Mouse (Mus musculus): ENCODE data around the gene March4. TPM values are rescaled to one million over a fixed set of nuclear protein-coding genes. Genes with fewer than 3 reads are reported as not detected.
A peak's percentile ranks its signal among the peaks of the same experiment; 100 is the strongest.

March4 gene
- polyA plus RNA-seq, 1 experiment from 2014 or later = 0.04 TPM

GRCm38 (mm10) chr1:72574047-72574446 lies 37.3 kb upstream of the March4 start:
- H3K4me3 ChIP-seq (ENCODE audit: low read length) = no peak overlapping the region
- H3K4me2 ChIP-seq (replicated peaks; ENCODE audit: low read depth, low read length) = no peak overlapping the region
- no peak for ATAC-seq (ENCODE audit: low FRiP score, low TSS enrichment)
- 22% methylated on average over 7 of the region's 7 CpGs for WGBS
- H3K27ac ChIP-seq (ENCODE audit: low read length) = no peak overlapping the region
- peaks cover 5% of the 10 kb centered on the region; the same call in 1 of the 2 replicates for H3K4me1 ChIP-seq (ENCODE audit: insufficient read depth, low read length)
- no peaks in the 10 kb centered on the region for H3K36me3 ChIP-seq (ENCODE audit: insufficient read depth, low read length)
- no peak overlapping the region for H3K9ac ChIP-seq (replicated peaks; ENCODE audit: low read length)
- no peaks in the 10 kb centered on the region for H3K9me3 ChIP-seq (ENCODE audit: low read length)
- H3K27me3 ChIP-seq (ENCODE audit: insufficient read depth, low read length) = peaks cover 10% of the 10 kb centered on the region; the same call in 1 of the 2 replicates

- Histone ChIP-seq H3K9ac (replicated peaks; ENCODE audit: low read length) (no peak overlapping the region), H3K27me3 (ENCODE audit: insufficient read depth, low read length) (no peaks in the 10 kb centered on the region), H3K9me3 (ENCODE audit: low read length) (no peaks in the 10 kb centered on the region), H3K4me1 (ENCODE audit: insufficient read depth, low read length) (no peaks in the 10 kb centered on the region), H3K27ac (ENCODE audit: low read length) (no peak overlapping the region), H3K36me3 (ENCODE audit: insufficient read depth, low read length) (no peaks in the 10 kb centered on the region), H3K4me2 (replicated peaks; ENCODE audit: low read depth, low read length) (no peak overlapping the region), H3K4me3 (ENCODE audit: low read length) (no peak overlapping the region)
- no peak for ATAC-seq (ENCODE audit: low FRiP score, low TSS enrichment)
- WGBS = 94% methylated on average over 8 of the region's 8 CpGs
Measured at GRCm38 (mm10) chr1:72568725-72569124, 32.0 kb upstream of the March4 start.

- Histone ChIP-seq H3K4me2 (replicated peaks; ENCODE audit: low read depth, low read length) (no peak overlapping the region), H3K4me3 (ENCODE audit: low read length) (no peak overlapping the region), H3K27me3 (ENCODE audit: insufficient read depth, low read length) (no peaks in the 10 kb centered on the region), H3K36me3 (ENCODE audit: insufficient read depth, low read length) (no peaks in the 10 kb centered on the region), H3K9ac (replicated peaks; ENCODE audit: low read length) (no peak overlapping the region), H3K9me3 (ENCODE audit: low read length) (no peaks in the 10 kb centered on the region), H3K27ac (ENCODE audit: low read length) (no peak overlapping the region), H3K4me1 (ENCODE audit: insufficient read depth, low read length) (no peaks in the 10 kb centered on the region)
- ATAC-seq (ENCODE audit: low FRiP score, low TSS enrichment) = no peak
- 38% methylated on average over 9 of the region's 9 CpGs for WGBS
Measured at GRCm38 (mm10) chr1:72567056-72567455, 30.3 kb upstream of the March4 start.

GRCm38 (mm10) chr1:72564334-72564962 lies 27.7 kb upstream of the March4 start:
- Histone ChIP-seq H3K4me1 (ENCODE audit: insufficient read depth, low read length) (no peaks in the 10 kb centered on the region), H3K27ac (ENCODE audit: low read length) (no peak overlapping the region), H3K36me3 (ENCODE audit: insufficient read depth, low read length) (no peaks in the 10 kb centered on the region), H3K27me3 (ENCODE audit: insufficient read depth, low read length) (no peaks in the 10 kb centered on the region), H3K9me3 (ENCODE audit: low read length) (no peaks in the 10 kb centered on the region), H3K4me2 (replicated peaks; ENCODE audit: low read depth, low read length) (no peak overlapping the region), H3K4me3 (ENCODE audit: low read length) (no peak overlapping the region), H3K9ac (replicated peaks; ENCODE audit: low read length) (no peak overlapping the region)
- no peak for ATAC-seq (ENCODE audit: low FRiP score, low TSS enrichment)
- 61% methylated on average over 6 of the region's 6 CpGs for WGBS

- no peak overlapping the region for H3K4me3 ChIP-seq (ENCODE audit: low read length)
- no peaks in the 10 kb centered on the region for H3K27me3 ChIP-seq (ENCODE audit: insufficient read depth, low read length)
- ATAC-seq (ENCODE audit: low FRiP score, low TSS enrichment) = no peak
- no peaks in the 10 kb centered on the region for H3K9me3 ChIP-seq (ENCODE audit: low read length)
- H3K9ac ChIP-seq (replicated peaks; ENCODE audit: low read length) = no peak overlapping the region
- no peak overlapping the region for H3K4me2 ChIP-seq (replicated peaks; ENCODE audit: low read depth, low read length)
- no peak overlapping the region for H3K27ac ChIP-seq (ENCODE audit: low read length)
- 67% methylated on average over 2 of the region's 2 CpGs for WGBS
- H3K36me3 ChIP-seq (ENCODE audit: insufficient read depth, low read length) = no peaks in the 10 kb centered on the region
- H3K4me1 ChIP-seq (ENCODE audit: insufficient read depth, low read length) = no peaks in the 10 kb centered on the region
Measured at GRCm38 (mm10) chr1:72558625-72559024, 21.9 kb upstream of the March4 start.

GRCm38 (mm10) chr1:72556471-72556870 lies 19.7 kb upstream of the March4 start:
- no peaks in the 10 kb centered on the region for H3K4me1 ChIP-seq (ENCODE audit: insufficient read depth, low read length)
- H3K4me3 ChIP-seq (ENCODE audit: low read length) = no peak overlapping the region
- no peaks in the 10 kb centered on the region for H3K9me3 ChIP-seq (ENCODE audit: low read length)
- 87% methylated on average over 3 of the region's 3 CpGs for WGBS
- H3K27ac ChIP-seq (ENCODE audit: low read length) = no peak overlapping the region
- no peak overlapping the region for H3K9ac ChIP-seq (replicated peaks; ENCODE audit: low read length)
- H3K27me3 ChIP-seq (ENCODE audit: insufficient read depth, low read length) = no peaks in the 10 kb centered on the region
- no peaks in the 10 kb centered on the region for H3K36me3 ChIP-seq (ENCODE audit: insufficient read depth, low read length)
- H3K4me2 ChIP-seq (replicated peaks; ENCODE audit: low read depth, low read length) = no peak overlapping the region
- ATAC-seq (ENCODE audit: low FRiP score, low TSS enrichment) = no peak

- H3K4me3 ChIP-seq (ENCODE audit: low read length) = no peak overlapping the region
- ATAC-seq (ENCODE audit: low FRiP score, low TSS enrichment) = no peak
- no peak overlapping the region for H3K9ac ChIP-seq (replicated peaks; ENCODE audit: low read length)
- H3K4me2 ChIP-seq (replicated peaks; ENCODE audit: low read depth, low read length) = no peak overlapping the region
- no peak overlapping the region for H3K27ac ChIP-seq (ENCODE audit: low read length)
- H3K27me3 ChIP-seq (ENCODE audit: insufficient read depth, low read length) = no peaks in the 10 kb centered on the region
- no peaks in the 10 kb centered on the region for H3K9me3 ChIP-seq (ENCODE audit: low read length)
- H3K36me3 ChIP-seq (ENCODE audit: insufficient read depth, low read length) = no peaks in the 10 kb centered on the region
- 73% methylated on average over 2 of the region's 2 CpGs for WGBS
- H3K4me1 ChIP-seq (ENCODE audit: insufficient read depth, low read length) = no peaks in the 10 kb centered on the region
Measured at GRCm38 (mm10) chr1:72550317-72550716, 13.6 kb upstream of the March4 start.

- WGBS = 72% methylated on average over 5 of the region's 5 CpGs
- H3K9ac ChIP-seq (replicated peaks; ENCODE audit: low read length) = no peak overlapping the region
- no peaks in the 10 kb centered on the region for H3K36me3 ChIP-seq (ENCODE audit: insufficient read depth, low read length)
- ATAC-seq (ENCODE audit: low FRiP score, low TSS enrichment) = no peak
- no peak overlapping the region for H3K27ac ChIP-seq (ENCODE audit: low read length)
- no peak overlapping the region for H3K4me2 ChIP-seq (replicated peaks; ENCODE audit: low read depth, low read length)
- H3K4me3 ChIP-seq (ENCODE audit: low read length) = no peak overlapping the region
- no peaks in the 10 kb centered on the region for H3K9me3 ChIP-seq (ENCODE audit: low read length)
- H3K4me1 ChIP-seq (ENCODE audit: insufficient read depth, low read length) = peaks cover 11% of the 10 kb centered on the region
- peaks cover 38% of the 10 kb centered on the region for H3K27me3 ChIP-seq (ENCODE audit: insufficient read depth, low read length)
Measured at GRCm38 (mm10) chr1:72538266-72538665, 1.5 kb upstream of the March4 start.

GRCm38 (mm10) chr1:72535725-72536571 lies 782 bp downstream of the March4 start:
- Histone ChIP-seq H3K4me2 (replicated peaks; ENCODE audit: low read depth, low read length) (peak overlapping the region; percentile 59), H3K9ac (replicated peaks; ENCODE audit: low read length) (no peak overlapping the region), H3K27ac (ENCODE audit: low read length) (no peak overlapping the region), H3K4me3 (ENCODE audit: low read length) (peak overlapping the region; percentile 36), H3K4me1 (ENCODE audit: insufficient read depth, low read length) (peaks cover 11% of the 10 kb centered on the region), H3K9me3 (ENCODE audit: low read length) (no peaks in the 10 kb centered on the region), H3K36me3 (ENCODE audit: insufficient read depth, low read length) (no peaks in the 10 kb centered on the region), H3K27me3 (ENCODE audit: insufficient read depth, low read length) (peaks cover 43% of the 10 kb centered on the region)
- WGBS = 1% methylated on average over 36 of the region's 36 CpGs
- ATAC-seq (ENCODE audit: low FRiP score, low TSS enrichment) = peak; percentile 66; the same call in 1 of the 2 replicates

- H3K4me2 ChIP-seq (replicated peaks; ENCODE audit: low read depth, low read length) = no peak overlapping the region
- no peak overlapping the region for H3K4me3 ChIP-seq (ENCODE audit: low read length)
- H3K9me3 ChIP-seq (ENCODE audit: low read length) = no peaks in the 10 kb centered on the region
- peaks cover 11% of the 10 kb centered on the region for H3K4me1 ChIP-seq (ENCODE audit: insufficient read depth, low read length)
- H3K27me3 ChIP-seq (ENCODE audit: insufficient read depth, low read length) = peaks cover 46% of the 10 kb centered on the region
- H3K9ac ChIP-seq (replicated peaks; ENCODE audit: low read length) = no peak overlapping the region
- H3K27ac ChIP-seq (ENCODE audit: low read length) = no peak overlapping the region
- H3K36me3 ChIP-seq (ENCODE audit: insufficient read depth, low read length) = no peaks in the 10 kb centered on the region
- no peak for ATAC-seq (ENCODE audit: low FRiP score, low TSS enrichment)
Measured at GRCm38 (mm10) chr1:72533439-72533838, 3.3 kb downstream of the March4 start.

Data from kidney, embryonic 16.5 days (tissue).